Mouse (Mus musculus): ENCODE results near the gene Trpm8. TPM values are rescaled to one million over a fixed set of nuclear protein-coding genes. Genes with fewer than 3 reads are reported as not detected.
A peak's percentile ranks its signal among the peaks of the same experiment; 100 is the strongest.

The Trpm8 gene
- polyA plus RNA-seq, 1 experiment from 2014 or later: 0.04 TPM

DNA sequence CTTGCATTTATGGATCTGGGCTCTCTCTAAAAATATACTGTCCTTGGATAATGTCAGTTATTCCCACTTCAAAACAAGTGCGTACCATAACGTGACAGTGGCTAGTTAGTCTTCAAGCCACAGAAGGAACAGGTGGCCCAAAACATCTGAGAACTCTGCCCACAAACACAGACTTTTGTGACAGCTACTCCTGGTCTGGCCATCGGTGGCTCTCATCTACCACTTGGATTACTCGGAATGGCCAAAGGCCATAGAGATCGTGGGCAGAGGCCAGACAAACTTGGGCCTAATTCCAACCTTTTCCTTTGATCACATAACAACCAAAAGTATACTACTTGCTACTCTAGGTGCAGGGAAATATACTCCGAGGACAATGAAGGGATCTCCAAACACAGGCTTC, 9.4 kb upstream of the Trpm8 start:
- no peaks in the 10 kb centered on the region for H3K27me3 ChIP-seq (ENCODE audit: control insufficient read depth, insufficient read depth, low read depth, low read length)
- 80% methylated on average over 6 of the region's 6 CpGs for WGBS

DNA sequence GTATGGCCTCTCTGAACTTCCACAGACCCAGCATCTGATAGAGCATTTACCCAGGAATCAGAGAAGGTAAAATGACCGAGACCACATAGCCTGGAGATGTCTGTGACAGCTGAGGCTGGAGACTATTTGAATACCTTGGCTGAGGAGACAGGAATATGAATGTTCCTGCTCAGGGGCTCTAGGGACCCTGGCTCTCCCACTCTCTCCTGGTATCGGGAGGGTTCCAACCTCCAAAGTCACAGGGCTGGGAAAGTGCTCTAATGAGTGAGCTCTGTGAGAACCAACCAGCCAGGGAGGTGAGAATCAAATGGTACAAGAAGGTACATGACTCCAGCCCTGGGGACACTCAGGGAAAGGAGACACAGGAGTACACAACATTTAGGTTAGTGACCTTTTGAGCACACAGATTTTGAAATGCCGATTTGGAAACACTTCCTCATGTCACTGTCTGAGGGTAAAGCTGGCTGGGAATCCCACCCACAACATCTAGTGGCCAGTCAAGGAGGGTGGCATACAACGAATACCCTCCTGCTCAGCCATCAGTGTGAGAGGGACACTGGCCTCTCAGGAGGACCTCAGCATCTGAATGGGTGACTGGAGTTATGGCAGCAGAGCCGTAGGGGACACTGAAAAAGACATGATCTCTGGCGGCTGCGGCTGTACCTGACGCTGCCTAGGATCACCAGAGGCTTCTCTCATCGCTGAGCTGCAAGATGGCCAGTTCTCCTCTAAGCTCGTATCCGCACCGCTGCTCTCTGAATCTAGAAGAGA, 7.7 kb upstream of the Trpm8 start:
- Histone ChIP-seq H3K27ac (ENCODE audit: low read length) (no peak overlapping the region), H3K9ac (ENCODE audit: low read length) (no peak overlapping the region), H3K4me3 (ENCODE audit: low read length) (no peak overlapping the region), H3K27me3 (ENCODE audit: control insufficient read depth, insufficient read depth, low read depth, low read length) (no peaks in the 10 kb centered on the region), H3K36me3 (ENCODE audit: control insufficient read depth, insufficient read depth, low read length) (peaks cover 86% of the 10 kb centered on the region), H3K9me3 (ENCODE audit: control insufficient read depth, low read length) (no peaks in the 10 kb centered on the region), H3K4me2 (ENCODE audit: low read depth, low read length) (no peak overlapping the region), H3K4me1 (replicated peaks; ENCODE audit: control insufficient read depth, insufficient read depth, low read length) (no peaks in the 10 kb centered on the region)
- ATAC-seq (ENCODE audit: low read depth): no peak
- 89% methylated on average over 12 of the region's 12 CpGs for WGBS

More for the DNA sequence above, 9.4 kb upstream of the Trpm8 start:
- Histone ChIP-seq H3K4me1 (replicated peaks; ENCODE audit: control insufficient read depth, insufficient read depth, low read length) (no peaks in the 10 kb centered on the region), H3K27ac (ENCODE audit: low read length) (no peak overlapping the region), H3K9me3 (ENCODE audit: control insufficient read depth, low read length) (no peaks in the 10 kb centered on the region), H3K4me2 (ENCODE audit: low read depth, low read length) (no peak overlapping the region), H3K4me3 (ENCODE audit: low read length) (no peak overlapping the region), H3K36me3 (ENCODE audit: control insufficient read depth, insufficient read depth, low read length) (peaks cover 87% of the 10 kb centered on the region), H3K9ac (ENCODE audit: low read length) (no peak overlapping the region)
- ATAC-seq (ENCODE audit: low read depth): no peak

DNA sequence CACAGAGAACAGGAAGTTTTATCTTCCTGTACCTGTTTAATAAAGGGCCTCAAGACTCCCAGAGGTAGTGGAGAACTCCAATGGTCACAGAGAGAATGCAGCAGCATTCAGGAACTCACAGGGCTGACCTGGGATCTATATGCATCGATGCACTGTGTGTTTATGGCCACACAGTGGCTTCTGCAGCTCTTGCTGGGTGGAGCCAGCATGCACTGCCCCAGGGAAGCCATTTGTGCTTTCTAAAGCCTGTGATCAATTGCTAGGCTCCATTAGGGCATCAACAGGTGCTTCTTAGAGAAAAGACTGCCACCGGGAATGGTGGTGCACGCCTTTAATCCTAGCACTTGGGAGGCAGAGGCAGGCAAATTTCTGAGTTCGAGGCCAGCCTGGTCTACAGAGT, 4.6 kb upstream of the Trpm8 start:
- Histone ChIP-seq H3K9me3 (ENCODE audit: control insufficient read depth, low read length) (no peaks in the 10 kb centered on the region), H3K4me1 (replicated peaks; ENCODE audit: control insufficient read depth, insufficient read depth, low read length) (peaks cover 17% of the 10 kb centered on the region), H3K4me3 (ENCODE audit: low read length) (no peak overlapping the region), H3K36me3 (ENCODE audit: control insufficient read depth, insufficient read depth, low read length) (peaks cover 58% of the 10 kb centered on the region), H3K27ac (ENCODE audit: low read length) (no peak overlapping the region), H3K27me3 (ENCODE audit: control insufficient read depth, insufficient read depth, low read depth, low read length) (no peaks in the 10 kb centered on the region), H3K9ac (ENCODE audit: low read length) (no peak overlapping the region), H3K4me2 (ENCODE audit: low read depth, low read length) (no peak overlapping the region)
- 68% methylated on average over 4 of the region's 4 CpGs for WGBS
- ATAC-seq (ENCODE audit: low read depth): no peak

DNA sequence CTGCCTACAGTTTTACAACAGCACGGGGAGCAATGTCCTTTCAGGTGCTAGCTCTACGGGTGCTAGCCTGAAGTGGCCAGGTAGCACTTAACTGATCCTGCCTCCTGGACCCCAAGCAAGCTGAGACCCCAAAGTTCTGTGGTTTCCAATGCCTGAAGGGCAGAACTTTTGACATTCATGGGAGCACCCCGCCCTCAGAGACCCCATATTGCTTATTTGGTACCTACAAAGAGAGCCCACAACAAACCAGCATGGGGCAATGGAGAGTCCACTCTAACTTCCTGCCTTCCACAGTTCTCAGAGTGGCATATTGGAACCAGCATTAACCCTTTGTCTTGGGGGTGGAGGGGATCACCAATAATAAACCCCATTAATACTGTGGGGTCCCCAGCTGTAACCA, 4.1 kb upstream of the Trpm8 start:
- H3K4me2 ChIP-seq (ENCODE audit: low read depth, low read length): no peak overlapping the region
- H3K4me1 ChIP-seq (replicated peaks; ENCODE audit: control insufficient read depth, insufficient read depth, low read length): peaks cover 18% of the 10 kb centered on the region
- WGBS: 95% methylated on average over 3 of the region's 3 CpGs
- H3K9ac ChIP-seq (ENCODE audit: low read length): no peak overlapping the region
- no peak overlapping the region for H3K4me3 ChIP-seq (ENCODE audit: low read length)
- no peaks in the 10 kb centered on the region for H3K27me3 ChIP-seq (ENCODE audit: control insufficient read depth, insufficient read depth, low read depth, low read length)
- ATAC-seq (ENCODE audit: low read depth): no peak
- H3K27ac ChIP-seq (ENCODE audit: low read length): no peak overlapping the region
- H3K9me3 ChIP-seq (ENCODE audit: control insufficient read depth, low read length): no peaks in the 10 kb centered on the region
- peaks cover 53% of the 10 kb centered on the region for H3K36me3 ChIP-seq (ENCODE audit: control insufficient read depth, insufficient read depth, low read length)

DNA sequence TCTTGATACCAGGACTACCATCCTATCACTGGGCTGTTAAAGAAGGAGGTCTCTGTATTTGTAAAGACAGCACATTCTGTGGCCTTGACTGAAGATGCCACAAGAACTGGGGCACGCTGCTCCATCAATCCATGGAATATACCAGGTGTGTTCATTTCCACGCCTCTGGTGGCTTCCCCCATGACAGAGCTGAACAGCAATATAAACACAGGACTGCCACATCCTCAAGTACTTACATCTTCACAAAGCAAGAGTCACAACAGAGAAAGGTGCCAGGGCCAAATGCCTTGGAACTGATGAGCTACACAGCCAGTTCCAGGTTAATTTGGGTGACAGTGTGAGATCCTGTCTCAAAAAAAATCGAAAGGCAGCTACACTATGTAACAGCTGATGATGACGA, 3.6 kb upstream of the Trpm8 start:
- H3K9ac ChIP-seq (ENCODE audit: low read length): no peak overlapping the region
- no peak overlapping the region for H3K27ac ChIP-seq (ENCODE audit: low read length)
- H3K4me3 ChIP-seq (ENCODE audit: low read length): no peak overlapping the region
- H3K27me3 ChIP-seq (ENCODE audit: control insufficient read depth, insufficient read depth, low read depth, low read length): no peaks in the 10 kb centered on the region
- WGBS: 81% methylated on average over 4 of the region's 4 CpGs
- peaks cover 18% of the 10 kb centered on the region for H3K4me1 ChIP-seq (replicated peaks; ENCODE audit: control insufficient read depth, insufficient read depth, low read length)
- no peaks in the 10 kb centered on the region for H3K9me3 ChIP-seq (ENCODE audit: control insufficient read depth, low read length)
- H3K36me3 ChIP-seq (ENCODE audit: control insufficient read depth, insufficient read depth, low read length): peaks cover 48% of the 10 kb centered on the region
- no peak for ATAC-seq (ENCODE audit: low read depth)
- H3K4me2 ChIP-seq (ENCODE audit: low read depth, low read length): no peak overlapping the region

DNA sequence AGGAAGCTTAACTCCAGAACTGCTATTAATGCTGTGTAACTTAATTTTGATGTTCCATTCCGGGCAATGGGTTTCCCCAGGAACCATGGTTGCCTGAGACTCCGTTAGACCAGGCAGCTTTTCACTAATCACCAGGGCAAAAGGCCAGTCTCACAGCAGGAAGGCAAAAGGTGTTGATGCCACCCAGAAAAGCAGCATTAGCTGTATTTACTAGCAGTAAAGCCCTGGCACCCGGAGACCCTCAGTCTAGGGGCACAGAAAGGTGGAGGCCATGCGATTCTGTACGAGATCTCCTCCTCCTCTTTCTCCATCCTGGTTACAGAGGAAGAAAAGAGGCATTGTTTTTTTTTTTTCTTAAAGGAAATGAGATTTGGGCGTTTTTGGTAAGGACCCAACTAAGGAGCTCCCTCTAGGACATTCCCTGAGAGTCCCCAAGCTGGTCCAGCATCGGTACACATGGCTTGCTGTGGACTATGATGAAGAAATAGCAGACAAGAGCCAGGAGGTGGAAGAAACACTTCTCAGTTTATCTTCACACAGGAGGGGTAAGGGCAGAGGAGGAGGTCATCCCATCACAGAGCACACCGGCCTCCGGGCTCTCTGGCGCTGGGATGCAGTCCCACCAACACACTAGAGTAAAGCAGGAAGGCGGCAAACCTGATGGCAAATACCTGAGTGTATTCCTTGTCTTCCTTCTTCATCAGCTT, 2.9 kb upstream of the Trpm8 start:
- no peak overlapping the region for H3K9ac ChIP-seq (ENCODE audit: low read length)
- no peaks in the 10 kb centered on the region for H3K9me3 ChIP-seq (ENCODE audit: control insufficient read depth, low read length)
- peaks cover 41% of the 10 kb centered on the region for H3K36me3 ChIP-seq (ENCODE audit: control insufficient read depth, insufficient read depth, low read length)
- no peak overlapping the region for H3K4me2 ChIP-seq (ENCODE audit: low read depth, low read length)
- H3K27me3 ChIP-seq (ENCODE audit: control insufficient read depth, insufficient read depth, low read depth, low read length): no peaks in the 10 kb centered on the region
- no peak for ATAC-seq (ENCODE audit: low read depth)
- no peak overlapping the region for H3K4me3 ChIP-seq (ENCODE audit: low read length)
- WGBS: 70% methylated on average over 11 of the region's 11 CpGs
- peaks cover 18% of the 10 kb centered on the region for H3K4me1 ChIP-seq (replicated peaks; ENCODE audit: control insufficient read depth, insufficient read depth, low read length)
- no peak overlapping the region for H3K27ac ChIP-seq (ENCODE audit: low read length)

DNA sequence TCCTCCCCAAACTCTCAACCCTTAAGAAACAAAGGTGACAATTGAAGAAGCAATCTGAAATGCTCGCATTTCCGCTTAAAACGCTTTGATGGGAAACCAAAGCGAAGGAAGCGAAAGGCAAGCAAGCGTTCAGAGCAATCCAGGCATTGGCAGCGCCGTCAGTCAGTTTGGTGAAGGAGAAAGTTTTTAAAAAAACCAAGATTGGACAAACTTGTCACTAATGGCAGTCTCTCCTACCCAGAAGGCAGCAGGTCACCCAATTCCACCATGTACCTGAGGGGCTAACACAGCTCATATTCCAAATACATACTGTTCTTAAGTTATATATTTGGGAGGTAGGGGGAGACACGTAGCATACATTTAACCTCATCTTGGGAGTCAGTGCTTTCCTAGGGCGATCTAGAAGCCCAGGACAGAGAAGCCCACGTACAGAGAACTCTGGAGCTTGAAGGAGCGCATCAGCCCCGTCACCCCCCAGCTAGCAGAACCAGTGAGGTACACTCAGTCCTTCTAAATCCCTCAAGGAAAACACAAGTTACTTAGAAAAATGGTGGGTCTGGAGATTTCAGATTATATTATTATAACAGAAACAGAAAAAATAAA, 2.3 kb upstream of the Trpm8 start:
- Histone ChIP-seq H3K4me1 (replicated peaks; ENCODE audit: control insufficient read depth, insufficient read depth, low read length) (peaks cover 18% of the 10 kb centered on the region), H3K27me3 (ENCODE audit: control insufficient read depth, insufficient read depth, low read depth, low read length) (no peaks in the 10 kb centered on the region), H3K4me3 (ENCODE audit: low read length) (no peak overlapping the region), H3K9me3 (ENCODE audit: control insufficient read depth, low read length) (no peaks in the 10 kb centered on the region), H3K9ac (ENCODE audit: low read length) (no peak overlapping the region), H3K27ac (ENCODE audit: low read length) (no peak overlapping the region), H3K36me3 (ENCODE audit: control insufficient read depth, insufficient read depth, low read length) (peaks cover 36% of the 10 kb centered on the region), H3K4me2 (ENCODE audit: low read depth, low read length) (peak overlapping the region; percentile 63)
- no peak for ATAC-seq (ENCODE audit: low read depth)
- 69% methylated on average over 13 of the region's 13 CpGs for WGBS

DNA sequence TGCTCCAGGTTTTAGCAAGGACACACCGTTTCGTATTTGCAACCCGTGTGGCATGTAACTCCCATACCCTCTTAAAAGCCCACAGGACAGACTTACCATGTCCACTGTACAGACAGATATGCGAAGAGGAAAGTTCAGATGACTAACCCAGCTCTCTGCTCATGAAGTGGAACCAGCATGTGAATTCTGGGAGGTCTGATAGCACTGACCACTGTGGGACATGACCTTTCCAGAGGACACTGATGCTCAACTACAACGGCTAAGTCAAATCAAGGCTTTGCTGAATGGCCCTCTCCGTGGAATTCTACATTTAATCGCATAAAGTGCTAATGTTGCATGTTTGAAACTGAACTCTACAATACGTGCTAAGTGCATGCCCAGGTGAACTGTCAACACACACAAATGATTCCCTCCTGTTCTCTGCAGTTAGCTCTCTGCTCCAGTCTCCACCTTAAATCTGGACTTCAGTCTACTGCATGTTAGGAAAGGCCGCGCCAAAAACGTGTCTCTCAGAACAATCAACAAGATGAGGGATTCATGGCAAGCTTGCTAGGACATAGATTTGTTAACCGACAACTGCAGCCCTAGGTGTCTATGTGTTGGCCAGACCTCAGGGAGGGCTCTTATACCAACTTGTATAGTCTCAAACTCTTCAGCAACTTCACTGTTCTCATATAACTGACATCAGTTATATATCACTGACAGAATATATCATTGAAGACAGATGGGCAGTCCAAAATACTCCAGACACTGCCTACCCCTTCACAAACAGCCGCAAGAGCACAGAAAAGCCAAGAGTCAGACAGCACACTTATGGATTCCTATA, 1.6 kb upstream of the Trpm8 start:
- Histone ChIP-seq H3K27ac (ENCODE audit: low read length) (no peak overlapping the region), H3K4me3 (ENCODE audit: low read length) (peak overlapping the region; percentile 57), H3K4me2 (ENCODE audit: low read depth, low read length) (peak overlapping the region; percentile 63), H3K36me3 (ENCODE audit: control insufficient read depth, insufficient read depth, low read length) (peaks cover 36% of the 10 kb centered on the region), H3K9me3 (ENCODE audit: control insufficient read depth, low read length) (no peaks in the 10 kb centered on the region), H3K27me3 (ENCODE audit: control insufficient read depth, insufficient read depth, low read depth, low read length) (no peaks in the 10 kb centered on the region), H3K9ac (ENCODE audit: low read length) (peak overlapping the region; percentile 85), H3K4me1 (replicated peaks; ENCODE audit: control insufficient read depth, insufficient read depth, low read length) (peaks cover 18% of the 10 kb centered on the region)
- WGBS: 59% methylated on average over 13 of the region's 13 CpGs
- ATAC-seq (ENCODE audit: low read depth): no peak

Measured in lung, embryonic 16.5 days (tissue).